Mouse (Mus musculus): ENCODE results near the gene Tbcb.
"Not testable (repeated sequence)": the region's sequence is repeated elsewhere in the genome, so short reads cannot be mapped to it uniquely, and the experiment has no call there.

Gene Tbcb

DNA sequence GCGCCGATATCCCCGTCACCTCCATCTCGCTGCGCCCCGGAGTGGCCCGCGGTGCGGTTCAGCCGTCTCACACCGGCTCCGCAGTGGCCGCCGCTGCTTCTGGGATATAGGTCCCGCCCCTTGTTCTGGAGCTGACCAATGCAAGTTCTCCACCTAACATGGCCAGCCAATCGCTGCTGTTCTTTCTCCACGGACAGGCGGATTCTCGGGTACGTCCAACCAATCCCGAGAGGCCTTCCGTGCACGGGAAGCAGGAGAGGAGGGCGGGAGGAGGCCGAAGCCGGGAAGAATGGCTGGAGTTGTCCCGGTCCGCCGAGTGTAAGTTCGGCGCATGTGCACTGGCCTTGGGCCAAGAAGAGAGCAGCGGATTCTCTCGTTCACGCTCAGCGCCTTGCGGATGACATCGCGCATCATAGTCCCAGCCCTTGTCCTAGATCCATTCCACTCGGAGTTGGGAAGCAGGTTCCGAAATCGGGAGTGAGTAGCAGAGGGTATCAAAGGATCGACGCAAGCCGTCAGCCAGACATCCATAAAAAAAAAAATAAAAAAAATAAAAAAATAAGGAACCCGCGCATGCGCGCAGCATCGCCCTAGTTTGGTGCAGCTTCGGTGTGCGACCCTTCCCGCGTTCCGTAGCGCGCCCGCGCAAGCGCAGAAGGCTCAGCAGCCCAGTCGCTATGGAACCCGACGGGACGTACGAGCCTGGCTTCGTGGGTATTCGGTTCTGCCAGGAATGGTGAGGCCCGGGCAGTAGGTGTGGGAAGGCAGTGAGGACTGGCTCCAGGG lies at the start of gene Tbcb, which contains the start of gene Polr2i:
Gene Tbcb (minus strand): TSS at position 604 of the 786 bp plus-strand sequence.
Gene Polr2i (plus strand): TSS at position 280 of the 786 bp plus-strand sequence.
- peak; percentile 97 for DNase-seq (ENCODE audit: low spot score)

- DNase-seq (ENCODE audit: low spot score) = no peak
These were observed 49.5 kb upstream of the Tbcb start for GRCm38 (mm10) chr7:30281522-30281921.

DNA sequence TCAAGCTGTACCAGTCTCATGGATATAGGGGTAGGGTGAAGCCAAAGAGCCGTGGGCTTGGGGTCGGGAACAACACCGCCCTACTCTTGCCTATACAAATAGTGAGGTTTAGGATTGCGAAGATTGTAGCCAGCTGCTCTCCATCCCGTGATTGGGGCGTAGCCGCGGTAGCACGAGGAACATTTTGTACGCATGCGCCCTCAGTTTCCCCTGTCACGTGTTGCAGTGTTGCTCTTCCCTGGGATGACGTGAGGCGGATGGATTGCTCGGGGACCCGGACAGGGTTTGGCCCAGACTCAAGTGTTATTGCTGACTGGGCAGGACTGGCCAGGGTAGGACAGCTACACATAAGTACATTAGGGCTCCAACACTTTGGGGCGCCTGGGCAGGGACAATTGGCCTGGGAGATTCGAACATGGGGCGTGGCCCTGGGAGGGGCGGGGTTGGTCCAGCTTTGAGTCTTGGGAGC lies 48.6 kb upstream of the Tbcb start:
- DNase-seq (ENCODE audit: low spot score) = peak; percentile 79

- peak; percentile 90 for DNase-seq (ENCODE audit: low spot score)
These were observed 48.0 kb upstream of the Tbcb start, which contains the start of the genes Thap8 and Wdr62 for GRCm38 (mm10) chr7:30279951-30280669. Gene Thap8, plus strand, starts transcription at chr7:30280094. Gene Wdr62, minus strand, starts transcription at chr7:30280419.

- no peak for DNase-seq (ENCODE audit: low spot score)
These were observed 47.5 kb upstream of the Tbcb start for GRCm38 (mm10) chr7:30279536-30279935.

DNA sequence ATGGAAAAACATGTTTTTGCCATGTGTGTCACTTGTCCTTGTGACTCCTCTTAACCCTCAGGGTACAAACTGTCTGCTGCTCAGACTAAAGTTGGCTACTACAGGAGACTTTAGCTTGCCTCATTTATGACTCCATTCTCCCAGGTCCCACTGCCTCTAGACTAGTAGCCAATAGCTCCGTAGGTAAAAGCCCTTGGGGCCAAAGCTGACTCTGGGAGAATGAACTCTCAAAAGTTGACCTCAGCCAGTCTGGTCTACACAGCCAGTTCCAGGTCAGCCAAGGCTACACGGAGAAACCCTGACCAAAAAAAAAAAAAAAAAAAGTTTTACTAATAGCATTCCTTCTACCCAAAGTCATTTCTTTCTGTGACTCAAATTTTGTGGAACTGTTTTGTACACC lies 46.8 kb upstream of the Tbcb start:
- no peak for DNase-seq (ENCODE audit: low spot score)

DNA sequence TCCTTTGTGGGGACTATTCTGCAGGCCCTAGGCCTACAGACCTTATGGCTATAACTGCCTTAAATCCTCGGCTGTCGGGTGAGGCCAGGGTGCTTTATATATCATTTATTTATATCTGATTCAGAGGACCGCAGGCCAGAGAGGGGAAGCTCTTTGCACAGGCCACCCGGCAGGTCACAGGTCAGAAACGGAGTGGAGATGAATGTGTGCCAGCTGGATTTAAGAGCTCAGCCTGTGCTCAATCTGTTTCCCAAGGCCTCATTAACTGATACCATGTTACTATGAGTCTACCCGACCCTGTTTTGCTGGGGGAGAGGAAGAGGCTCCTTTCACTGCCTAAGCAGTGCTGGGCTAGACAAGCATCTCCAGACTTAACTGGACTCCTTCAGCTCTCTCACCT lies 42.3 kb upstream of the Tbcb start:
- no peak for DNase-seq (ENCODE audit: low spot score)

GRCm38 (mm10) chr7:30269641-30270040 lies 37.6 kb upstream of the Tbcb start:
- DNase-seq (ENCODE audit: low spot score) = no peak

GRCm38 (mm10) chr7:30266780-30267179 lies 34.7 kb upstream of the Tbcb start:
- no peak for DNase-seq (ENCODE audit: low spot score)

GRCm38 (mm10) chr7:30265935-30266334 lies 33.9 kb upstream of the Tbcb start:
- DNase-seq (ENCODE audit: low spot score) = no peak

GRCm38 (mm10) chr7:30265531-30265930 lies 33.5 kb upstream of the Tbcb start:
- no peak for DNase-seq (ENCODE audit: low spot score)

DNA sequence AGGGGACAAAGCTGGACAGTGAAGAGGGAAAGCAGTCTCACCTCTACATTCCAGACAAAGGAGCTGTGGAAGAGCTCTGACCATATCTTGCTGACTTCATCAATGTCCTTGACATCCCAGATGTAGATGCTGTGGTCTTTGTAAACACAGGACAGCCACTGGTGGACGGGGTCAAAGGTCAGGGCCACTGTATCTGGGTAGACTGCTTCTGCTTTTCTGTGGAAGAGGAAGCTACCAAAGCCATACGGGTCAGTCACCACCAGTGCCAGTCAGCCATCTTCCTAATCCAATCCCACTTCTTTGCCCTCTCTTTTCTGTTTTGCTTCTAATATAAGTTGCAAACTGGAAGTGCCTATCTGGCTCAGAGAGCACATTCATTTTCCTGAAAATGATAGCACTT lies 33.0 kb upstream of the Tbcb start:
- no peak for DNase-seq (ENCODE audit: low spot score)

DNA sequence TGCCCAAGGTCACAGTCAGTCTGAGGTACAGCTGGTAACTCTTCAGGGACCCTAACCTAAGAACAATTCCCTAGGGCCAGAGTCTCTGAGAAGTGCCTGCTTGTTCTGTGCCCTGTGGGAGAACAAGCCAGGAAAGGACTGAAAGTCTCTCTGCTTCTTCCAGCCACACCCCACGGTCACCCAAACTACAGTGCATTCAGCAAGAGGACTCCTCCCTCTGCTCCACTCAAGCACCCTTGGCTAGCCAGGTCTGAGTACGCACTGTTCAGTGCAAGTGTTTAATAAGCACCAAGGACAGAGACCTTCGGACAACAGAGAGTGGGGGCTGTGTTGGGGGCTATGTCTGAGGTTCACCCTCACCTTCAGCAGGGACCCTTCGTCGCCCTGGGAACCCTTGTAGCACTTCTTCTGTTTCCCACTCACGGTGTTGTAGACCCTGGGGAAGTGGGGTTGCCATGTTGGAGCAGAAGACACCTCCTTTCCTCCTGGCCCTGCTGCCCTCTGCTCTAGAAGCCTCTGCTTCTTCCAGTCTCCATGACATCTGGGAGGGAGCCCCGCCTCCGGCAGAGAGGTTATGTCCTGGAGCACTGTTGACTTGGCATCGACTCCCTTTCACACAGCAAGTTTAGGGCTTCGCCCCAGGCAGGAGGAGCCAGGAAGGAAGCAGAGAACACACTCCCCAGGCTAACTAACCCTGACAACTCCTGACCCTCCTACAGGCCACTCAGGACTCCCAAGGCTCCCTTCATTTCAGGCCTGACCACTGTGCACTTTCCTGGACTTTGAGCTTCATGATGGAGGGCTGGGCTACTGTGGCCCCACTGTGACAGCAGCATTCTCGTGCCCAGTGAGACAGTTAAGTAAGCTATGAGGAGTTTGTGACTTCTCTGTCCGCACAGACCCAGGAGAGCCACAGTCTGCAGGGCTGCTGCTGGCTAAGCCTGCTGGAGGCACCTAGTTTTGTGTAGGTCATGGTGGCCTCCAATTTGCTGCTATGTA lies 20.2 kb upstream of the Tbcb start:
- DNase-seq (ENCODE audit: low spot score) = peak; percentile 59

- not testable (repeated sequence) for DNase-seq (ENCODE audit: low spot score)
These were observed 5.3 kb upstream of the Tbcb start for GRCm38 (mm10) chr7:30237374-30237773.

GRCm38 (mm10) chr7:30235625-30236024 lies 3.6 kb upstream of the Tbcb start, which contains the start of gene Ovol3:
Gene Ovol3, minus strand, starts transcription at chr7:30235725.
- no peak for DNase-seq (ENCODE audit: low spot score)

- no peak for DNase-seq (ENCODE audit: low spot score)
These were observed 3.0 kb upstream of the Tbcb start for GRCm38 (mm10) chr7:30235091-30235490.

DNA sequence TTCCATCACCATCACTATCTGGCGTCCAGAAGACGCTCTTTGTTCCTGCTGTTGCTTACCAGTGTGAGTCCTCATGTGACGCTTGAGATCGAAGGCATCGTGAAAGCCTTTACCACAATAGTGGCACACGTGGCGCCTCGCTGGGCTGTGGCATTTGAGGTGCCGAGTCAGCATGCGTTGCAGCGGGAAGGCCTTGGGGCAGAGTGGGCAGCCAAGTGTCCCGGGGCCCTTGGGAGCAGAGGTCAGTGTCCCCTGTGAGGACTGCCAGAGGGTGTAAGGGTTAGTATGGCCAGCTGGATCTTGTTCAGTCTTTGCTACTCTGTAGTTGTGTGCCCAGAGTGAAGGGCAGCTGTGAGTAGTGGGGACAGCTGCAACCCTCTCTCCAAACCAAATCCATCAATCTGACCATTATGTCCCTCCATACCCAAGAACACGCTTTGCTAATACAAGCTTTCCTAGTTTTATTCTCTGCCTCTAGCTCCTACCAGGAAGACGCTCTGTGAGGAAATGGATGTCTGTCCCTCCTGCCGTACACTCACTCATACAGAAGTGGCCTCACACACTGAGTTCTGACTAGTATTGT lies 2.3 kb upstream of the Tbcb start:
- DNase-seq (ENCODE audit: low spot score) = no peak

GRCm38 (mm10) chr7:30233387-30233786 lies 1.3 kb upstream of the Tbcb start:
- DNase-seq (ENCODE audit: low spot score) = peak; percentile 30

DNA sequence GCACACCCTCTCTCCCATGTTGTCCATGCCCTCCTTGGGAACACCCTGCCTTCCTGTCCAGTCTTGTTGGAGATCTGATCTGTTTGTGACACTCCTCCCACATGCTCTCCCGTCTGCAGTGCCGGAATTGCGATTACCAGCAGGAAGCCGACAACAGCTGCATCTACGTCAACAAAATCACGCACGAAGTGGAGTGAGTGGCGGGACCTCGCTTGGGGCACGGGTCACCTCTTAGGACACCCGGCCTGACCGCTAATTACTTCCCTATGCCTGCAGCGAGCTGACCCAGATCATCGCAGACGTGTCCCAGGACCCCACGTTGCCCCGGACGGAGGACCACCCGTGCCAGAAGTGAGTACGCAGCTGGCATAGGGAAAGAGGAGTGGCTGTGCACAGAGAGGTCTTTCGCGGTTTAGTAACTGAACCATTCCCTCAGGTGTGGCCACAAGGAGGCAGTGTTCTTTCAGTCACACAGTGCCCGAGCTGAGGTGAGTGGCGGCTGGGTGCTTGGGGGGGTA lies 618 bp upstream of the Tbcb start:
- DNase-seq (ENCODE audit: low spot score) = peak; percentile 63

DNA sequence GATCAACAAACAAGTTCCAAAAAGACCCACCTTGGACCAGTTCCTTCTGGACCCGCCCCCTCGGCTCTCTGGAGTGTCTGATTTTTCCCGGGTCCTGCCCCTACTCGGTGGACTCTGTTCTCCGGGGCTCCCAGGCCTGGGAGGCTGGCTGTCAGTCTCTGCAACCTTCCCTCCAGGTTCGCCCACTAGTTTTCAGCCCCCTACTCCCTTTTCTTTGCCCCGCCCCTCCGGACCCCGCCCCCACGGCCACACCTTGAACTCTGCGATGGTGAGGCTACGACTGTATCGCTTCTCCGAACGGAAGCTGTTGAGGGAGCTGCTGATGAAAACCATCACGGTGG lies 774 bp downstream of the Tbcb start:
- no peak for DNase-seq (ENCODE audit: low spot score)

GRCm38 (mm10) chr7:30224206-30224605 lies 7.9 kb downstream of the Tbcb start:
- DNase-seq (ENCODE audit: low spot score) = no peak

Data from ovary, postnatal 36 days (tissue).